Mouse (Mus musculus) lung, adult 2 months (tissue): Measurements from ENCODE around the gene Dnmbp. TPM values are rescaled to one million over a fixed set of nuclear protein-coding genes. Genes with fewer than 3 reads are reported as not detected.

ENCODE experiments used
- DNase-seq: peaks from one replicate; pipeline ENCODE4 v3.0.0; 2022
- H3K4me1 ChIP-seq: fragments of 200-500 bp; 2 replicates; pipeline ENCODE4 v1.6.1; 2011; ENCODE audit warnings: low read length; ENCODE audit not compliant: control insufficient read depth, insufficient read depth
- H3K4me3 ChIP-seq: fragments of 200-500 bp; replicated peaks from 2 replicates; pipeline ENCODE3; 2011; ENCODE audit warnings: low read depth, mild to moderate bottlenecking, control low read depth, low read length; ENCODE audit errors: extremely low read depth
- CTCF ChIP-seq: fragments of 200-500 bp; IDR thresholded peaks from 2 replicates; pipeline ENCODE4 v1.5.1; 2011; ENCODE audit warnings: mild to moderate bottlenecking, low read length, control low read depth; ENCODE audit not compliant: insufficient read depth
- POLR2A ChIP-seq: fragments of 200-500 bp; IDR thresholded peaks from 2 replicates; pipeline ENCODE4 v1.6.1; 2011; ENCODE audit warnings: low read depth, mild to moderate bottlenecking, control low read depth, low read length, borderline replicate concordance; ENCODE audit errors: extremely low read depth
- WGBS: fragments of 180-500 bp; shearing (Covaris S2); methylation state at CpG from one replicate; pipeline ENCODE4 v1.1.7; 2018; 5-methylcytosine and 5-hydroxymethylcytosine counted together
- polyA plus RNA-seq: library from polyadenylated mRNA; depleted of rRNA; stranded (reverse); fragments of >200 nt; gene quantifications from 2 replicates; pipeline ENCODE4 v1.2.3, GENCODE M21; 2012

Gene Dnmbp
- polyA plus RNA-seq, 1 experiment = 18.6 TPM

DNA sequence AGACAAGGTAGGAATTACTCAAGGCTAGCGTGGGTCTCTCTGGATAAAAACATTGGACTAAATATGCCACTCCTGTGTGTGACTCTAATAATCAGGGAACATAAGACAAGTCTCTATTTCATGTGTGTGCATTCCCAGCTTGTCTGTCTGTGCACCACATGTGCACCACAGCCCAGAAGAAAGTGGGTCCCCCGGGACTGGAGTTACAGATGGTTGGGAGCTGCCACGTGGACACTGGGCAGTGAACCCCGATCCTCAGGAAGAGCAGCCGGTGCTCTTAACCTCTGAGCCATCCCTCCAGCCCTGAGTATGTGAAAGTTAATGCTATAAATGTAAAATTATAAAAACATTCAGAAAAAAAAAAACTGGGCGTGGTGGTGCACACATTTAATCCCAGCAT lies 22.2 kb downstream of the Dnmbp start:
- TF ChIP-seq POLR2A (no peak), CTCF (no peak)
- WGBS = 79% methylated on average over 6 of the region's 6 CpGs
- H3K4me1 ChIP-seq = peaks cover 9% of the 10 kb centered on the region
- H3K4me3 ChIP-seq = no peak overlapping the region
- no peak for DNase-seq

DNA sequence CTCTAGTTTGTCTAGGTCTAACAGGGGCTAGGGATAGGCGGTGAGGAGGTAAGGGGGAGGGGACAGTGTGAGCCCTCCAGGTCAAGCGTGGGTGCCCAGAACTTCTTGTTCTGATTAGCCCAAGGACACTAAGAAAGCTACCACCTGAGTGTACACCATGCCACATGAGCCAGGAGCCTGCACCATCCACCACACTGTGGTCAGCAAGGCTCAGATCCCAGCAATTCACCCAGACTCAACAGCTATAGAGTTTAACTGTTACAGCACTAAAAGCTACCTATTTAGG lies 22.6 kb downstream of the Dnmbp start:
- Histone ChIP-seq H3K4me1 (peaks cover 9% of the 10 kb centered on the region), H3K4me3 (no peak overlapping the region)
- TF ChIP-seq POLR2A = no peak
- TF ChIP-seq CTCF = no peak
- DNase-seq = no peak
- 36% methylated on average over 2 of the region's 2 CpGs for WGBS

DNA sequence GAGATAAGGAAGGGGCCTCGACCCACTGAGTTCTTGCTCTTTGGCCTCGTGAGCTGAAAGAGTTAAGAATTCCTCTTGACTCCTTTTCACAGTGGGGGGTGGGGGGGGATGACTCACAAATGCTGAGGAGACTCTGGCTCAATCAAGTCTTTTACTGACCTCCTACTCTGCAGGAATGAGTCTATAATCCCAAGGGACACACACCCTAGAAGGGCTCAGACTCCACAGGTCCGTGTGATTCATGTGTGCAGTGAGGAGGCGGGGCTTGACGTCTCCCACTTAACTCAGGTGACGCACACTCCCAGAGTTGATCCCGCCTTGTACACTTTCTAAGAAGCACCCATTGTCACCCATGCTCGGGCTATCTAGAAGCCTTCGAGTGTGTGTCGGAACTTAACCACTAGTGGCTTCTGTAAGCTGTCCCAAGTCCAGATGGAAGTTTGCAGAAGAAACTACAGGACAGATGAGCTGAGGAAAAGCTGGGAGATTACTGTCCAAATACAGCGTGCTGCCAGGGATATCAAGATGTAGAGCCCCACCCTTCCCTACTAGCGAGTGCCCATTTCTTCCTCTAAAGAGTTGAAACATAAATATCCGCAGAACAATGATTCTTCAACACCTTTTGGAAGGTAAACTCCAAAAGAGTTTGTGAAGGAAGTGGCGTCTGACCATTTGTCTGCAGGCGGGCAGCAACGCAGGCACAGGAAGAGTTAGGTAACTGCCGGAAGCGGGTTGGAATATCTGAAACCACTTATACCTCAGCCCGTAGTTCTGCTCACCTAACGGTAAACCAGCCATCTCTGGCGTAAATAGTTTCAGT lies 23.2 kb downstream of the Dnmbp start:
- peak; percentile 56 for DNase-seq
- H3K4me1 ChIP-seq = peaks cover 9% of the 10 kb centered on the region
- 33% methylated on average over 21 of the region's 21 CpGs for WGBS
- H3K4me3 ChIP-seq = peak overlapping the region; percentile 37
- 0 out of 2 replicates have a peak, but pooled peaks have one; percentile 22 for TF ChIP-seq POLR2A
- TF ChIP-seq CTCF = no peak

DNA sequence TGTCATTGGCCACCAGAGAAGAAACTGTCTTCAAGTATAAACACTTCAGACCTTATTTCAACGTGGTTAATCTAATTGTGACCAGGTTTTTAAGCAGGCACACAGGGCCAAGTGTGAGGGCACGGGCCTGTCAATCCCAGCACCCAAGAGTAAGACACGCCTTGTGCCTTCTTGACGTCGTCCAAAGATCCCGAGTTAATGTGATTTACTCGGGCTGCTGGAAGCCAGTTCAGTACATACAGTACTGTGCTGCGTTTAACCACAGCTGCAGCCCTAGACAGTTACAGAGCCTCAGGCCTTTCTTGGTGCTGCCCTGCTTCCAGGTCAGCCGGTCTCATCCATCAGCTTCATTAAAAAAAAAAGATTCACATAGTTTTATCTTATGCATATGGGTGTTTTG lies 24.6 kb downstream of the Dnmbp start:
- H3K4me3 ChIP-seq = no peak overlapping the region
- no peak for DNase-seq
- TF ChIP-seq CTCF (no peak), POLR2A (no peak)
- WGBS = 69% methylated on average over 9 of the region's 9 CpGs
- peaks cover 5% of the 10 kb centered on the region; the same call in 1 of the 2 replicates for H3K4me1 ChIP-seq

DNA sequence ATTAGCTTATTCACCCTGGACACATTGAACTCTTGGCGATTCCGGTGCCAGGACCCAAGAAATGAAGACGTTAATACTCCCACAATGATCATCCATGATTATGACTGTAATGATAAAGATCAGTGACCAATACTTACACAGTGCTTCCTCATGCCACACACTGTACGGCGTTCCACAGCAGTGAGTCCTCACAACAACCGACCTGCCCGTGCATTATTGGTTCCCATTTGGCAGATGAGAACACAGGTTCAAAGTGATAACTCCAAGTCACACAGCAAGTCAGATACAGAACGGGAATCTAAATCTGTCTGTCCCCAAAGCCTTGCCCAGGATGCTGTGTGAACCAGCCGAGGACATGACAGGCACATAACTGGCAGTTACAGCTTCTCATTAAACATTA lies 25.0 kb downstream of the Dnmbp start:
- WGBS = 84% methylated on average over 9 of the region's 9 CpGs
- TF ChIP-seq CTCF = no peak
- TF ChIP-seq POLR2A = no peak
- H3K4me3 ChIP-seq = no peak overlapping the region
- no peak for DNase-seq
- peaks cover 5% of the 10 kb centered on the region; the same call in 1 of the 2 replicates for H3K4me1 ChIP-seq

DNA sequence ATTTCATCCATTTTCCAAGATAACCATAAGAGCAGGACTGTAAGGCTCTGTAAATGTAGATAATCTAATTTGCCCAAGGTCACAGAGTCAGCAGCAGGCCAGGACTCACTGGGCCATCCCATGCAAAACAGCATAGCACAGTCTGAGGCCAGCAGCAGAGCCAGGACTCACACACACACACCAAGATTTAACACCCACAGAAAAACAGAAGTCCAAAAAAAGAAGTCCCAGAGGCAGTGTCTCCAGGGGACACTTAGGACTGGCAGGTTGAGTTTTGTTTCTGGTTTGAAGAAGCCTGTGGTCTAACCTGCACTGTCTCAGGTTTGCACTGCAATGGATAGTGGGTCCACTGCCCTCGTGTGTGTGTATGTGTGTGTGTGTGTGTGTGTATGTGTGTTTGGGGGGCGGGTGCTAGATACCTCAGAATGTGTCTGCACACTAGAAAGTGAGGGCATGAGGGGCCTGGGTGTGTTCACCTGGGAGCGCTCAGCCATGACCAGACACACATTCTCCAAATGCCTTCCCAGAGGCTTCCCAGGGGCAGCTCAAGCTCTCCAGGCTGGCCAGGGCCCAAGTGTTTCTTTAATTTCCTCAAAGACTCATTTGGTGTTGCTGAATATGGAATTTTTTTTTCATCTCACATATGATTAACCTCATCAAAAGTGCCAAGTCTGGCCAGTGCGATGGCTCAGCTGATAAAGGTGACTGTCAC lies 27.1 kb downstream of the Dnmbp start:
- WGBS = 78% methylated on average over 4 of the region's 4 CpGs
- TF ChIP-seq POLR2A (no peak), CTCF (no peak)
- Histone ChIP-seq H3K4me1 (peaks cover 5% of the 10 kb centered on the region; the same call in 1 of the 2 replicates), H3K4me3 (no peak overlapping the region)
- DNase-seq = no peak

DNA sequence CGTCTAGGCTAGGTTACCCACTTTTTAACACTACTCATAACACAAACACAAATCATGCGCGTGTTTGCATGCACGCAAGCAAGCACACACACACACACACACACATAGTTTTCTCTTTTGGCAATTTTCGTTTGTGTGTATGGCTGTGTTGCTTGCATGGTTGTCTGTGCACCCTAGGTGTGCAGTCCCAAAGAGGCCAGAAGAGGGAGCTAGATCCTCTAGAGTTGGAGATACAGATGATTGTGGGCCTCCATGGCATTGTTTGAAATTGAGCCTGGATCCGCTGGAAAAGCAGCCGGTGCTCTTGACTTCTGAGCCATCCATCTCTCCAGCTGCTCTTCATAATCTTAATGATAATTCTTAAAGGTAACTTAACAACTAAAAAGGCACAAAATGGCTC lies 33.5 kb downstream of the Dnmbp start:
- TF ChIP-seq CTCF (no peak), POLR2A (no peak)
- 90% methylated on average over 7 of the region's 7 CpGs for WGBS
- H3K4me1 ChIP-seq = no peaks in the 10 kb centered on the region
- no peak for DNase-seq
- no peak overlapping the region for H3K4me3 ChIP-seq

DNA sequence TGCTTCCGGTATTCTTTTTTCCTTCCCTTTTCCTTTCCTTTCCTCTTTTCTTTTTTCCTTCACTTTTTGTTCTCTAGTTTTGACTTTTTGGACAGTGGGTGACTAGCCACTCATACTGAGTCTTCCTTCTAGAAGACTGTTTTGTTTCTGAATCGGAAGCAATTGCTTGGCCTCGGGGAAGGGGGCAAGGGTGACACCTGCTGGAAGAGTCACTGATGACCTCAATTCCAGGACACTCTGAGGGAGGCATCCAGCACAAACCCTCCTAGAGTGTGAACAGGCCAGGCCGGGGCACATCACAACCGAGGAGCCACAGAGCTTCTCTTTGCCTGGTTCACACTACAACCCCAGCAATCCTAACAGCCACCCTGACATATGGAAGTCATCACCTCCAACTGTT lies 34.0 kb downstream of the Dnmbp start:
- peak; percentile 42 for DNase-seq
- Histone ChIP-seq H3K4me3 (no peak overlapping the region), H3K4me1 (no peaks in the 10 kb centered on the region)
- WGBS = 41% methylated on average over 5 of the region's 5 CpGs
- TF ChIP-seq POLR2A = no peak
- peak; percentile 80 for TF ChIP-seq CTCF

DNA sequence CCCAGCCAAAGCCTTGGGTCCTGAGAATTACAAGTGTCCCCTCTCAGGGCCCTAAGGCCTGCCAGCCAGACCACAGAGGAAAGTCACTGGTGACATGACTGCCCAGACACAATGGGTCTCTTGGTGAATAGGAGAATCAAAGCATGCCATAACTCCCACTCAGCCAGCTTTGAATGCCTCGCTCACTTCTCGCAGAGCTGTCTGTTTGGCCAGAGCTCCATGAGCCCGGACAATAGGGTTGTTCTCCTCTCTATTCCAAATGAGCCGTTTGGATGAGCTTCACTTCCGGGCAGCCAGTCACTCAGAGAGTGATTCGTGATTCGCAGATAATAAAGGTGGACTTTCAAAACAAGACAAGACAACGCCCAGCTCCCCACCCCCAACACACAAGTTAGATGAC lies 34.9 kb downstream of the Dnmbp start:
- no peak overlapping the region for H3K4me3 ChIP-seq
- no peak for TF ChIP-seq CTCF
- TF ChIP-seq POLR2A = no peak
- 72% methylated on average over 8 of the region's 8 CpGs for WGBS
- H3K4me1 ChIP-seq = no peaks in the 10 kb centered on the region
- no peak for DNase-seq

DNA sequence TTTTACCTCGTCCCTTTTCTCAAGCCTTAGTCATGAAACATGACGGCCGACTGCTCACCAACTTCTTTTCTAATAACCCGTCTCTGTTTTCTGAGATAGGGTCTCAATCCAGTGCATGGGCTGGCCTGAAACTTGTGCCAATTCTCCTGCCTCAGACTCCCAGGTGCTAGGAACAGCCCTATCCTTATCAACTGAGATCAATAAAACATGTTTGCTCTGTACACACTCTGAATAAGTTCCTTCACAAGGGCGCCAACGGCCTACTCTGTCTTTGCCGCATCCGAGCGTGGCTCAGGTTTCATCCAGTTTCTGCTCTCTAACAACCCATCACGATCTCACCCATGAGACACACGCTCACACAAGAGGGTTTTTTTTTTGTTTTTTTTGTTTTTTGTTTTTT lies 35.7 kb downstream of the Dnmbp start:
- no peaks in the 10 kb centered on the region for H3K4me1 ChIP-seq
- H3K4me3 ChIP-seq = no peak overlapping the region
- 77% methylated on average over 11 of the region's 11 CpGs for WGBS
- TF ChIP-seq CTCF (no peak), POLR2A (no peak)
- DNase-seq = no peak
